In the genomic region with DNA sequence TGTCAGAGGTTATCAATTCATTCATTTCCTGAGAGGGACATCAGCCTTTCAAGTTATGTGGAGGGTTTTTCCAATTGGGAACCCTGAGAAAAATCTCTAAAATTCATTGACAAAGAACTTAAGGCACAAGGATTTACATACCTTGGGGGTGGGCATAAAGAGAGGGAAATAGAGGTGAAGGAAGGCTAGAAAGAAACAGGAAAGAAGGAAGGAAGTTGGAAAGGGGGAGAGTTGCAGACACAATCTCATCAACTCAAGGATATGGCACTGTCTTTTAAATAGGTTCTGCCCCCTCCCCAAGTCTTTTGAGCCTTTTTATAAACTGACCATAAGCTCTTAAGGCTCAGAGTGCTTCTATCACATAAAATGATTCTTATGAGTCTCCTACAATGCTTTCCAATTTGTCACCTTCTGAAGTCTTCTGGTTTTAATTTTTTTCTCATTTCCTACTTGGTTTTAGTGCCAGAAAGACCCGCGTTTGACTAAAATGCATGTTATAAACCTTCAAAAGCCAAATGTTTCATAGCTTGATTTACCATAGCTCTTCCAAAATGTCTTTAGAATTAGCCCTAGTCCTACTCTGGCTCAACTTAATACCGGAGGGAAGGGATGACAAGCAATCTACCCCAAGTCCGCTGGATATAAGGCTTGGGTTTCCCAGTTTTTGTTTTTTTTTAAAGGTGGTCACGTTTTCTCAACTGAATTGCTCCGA, we compare ENCODE assay signal across 14 mouse cellular contexts. TPM values are rescaled to one million over a fixed set of nuclear protein-coding genes. Genes with fewer than 3 reads are reported as not detected.
A peak's percentile ranks its signal among the peaks of the same experiment; 100 is the strongest.
DNase-seq lines count a peak whose midpoint lies in the region; ATAC-seq and TF ChIP-seq lines count a peak whose summit lies in the region.
"Had no signal": no experiment of that assay in that cellular context is flagged by ENCODE, and none has a peak within 500 bp of the region (broad histone marks: within the 10 kb centered on the region; RNA-seq: fewer than 3 reads in every experiment).

No protein-coding gene starts in this region.

- no peaks in the 10 kb centered on the region for H3K36me3 ChIP-seq in forebrain, postnatal 0 days (ENCODE audit: insufficient read depth)
- H3K36me3 ChIP-seq in forebrain, embryonic 13.5 days (ENCODE audit: poor library complexity, severe bottlenecking): no peaks in the 10 kb centered on the region
- no peaks in the 10 kb centered on the region for H3K36me3 ChIP-seq in liver, embryonic 11.5 days (ENCODE audit: control insufficient read depth, insufficient read depth, low read length)
- no peaks in the 10 kb centered on the region for H3K36me3 ChIP-seq in embryonic facial prominence, embryonic 11.5 days (replicated peaks; ENCODE audit: control insufficient read depth, insufficient read depth, low read depth, low read length)
- no peaks in the 10 kb centered on the region for H3K36me3 ChIP-seq in liver, embryonic 16.5 days (ENCODE audit: control insufficient read depth, insufficient read depth)
- no peaks in the 10 kb centered on the region for H3K36me3 ChIP-seq in lung, postnatal 0 days (ENCODE audit: insufficient read depth, low read length)

- H3K9me3 ChIP-seq in forebrain, postnatal 0 days (ENCODE audit: low read length): no peaks in the 10 kb centered on the region
- no peaks in the 10 kb centered on the region for H3K9me3 ChIP-seq in forebrain, embryonic 13.5 days (replicated peaks)
- H3K9me3 ChIP-seq in liver, embryonic 11.5 days (ENCODE audit: control insufficient read depth, low read length): no peaks in the 10 kb centered on the region
- no peaks in the 10 kb centered on the region for H3K9me3 ChIP-seq in embryonic facial prominence, embryonic 11.5 days (replicated peaks; ENCODE audit: control insufficient read depth, low read length)
- H3K9me3 ChIP-seq in liver, embryonic 16.5 days (replicated peaks; ENCODE audit: control insufficient read depth, low read length): no peaks in the 10 kb centered on the region
- H3K9me3 ChIP-seq in lung, postnatal 0 days (ENCODE audit: low read length): no peaks in the 10 kb centered on the region

- WGBS in forebrain, postnatal 0 days: 24% methylated on average over 6 of the region's 6 CpGs
- 22% methylated on average over 6 of the region's 6 CpGs for WGBS in forebrain, embryonic 13.5 days
- 10% methylated on average over 6 of the region's 6 CpGs for WGBS in liver, embryonic 11.5 days
- WGBS in embryonic facial prominence, embryonic 11.5 days: under 1% methylated on average over 6 of the region's 6 CpGs
- WGBS in liver, embryonic 16.5 days (ENCODE audit: insufficient replicate concordance): 13% methylated on average over 6 of the region's 6 CpGs
- WGBS in lung, postnatal 0 days: 10% methylated on average over 6 of the region's 6 CpGs

- no peak for TF ChIP-seq CTCF in forebrain, postnatal 0 days (IDR thresholded peaks at IDR 0.05; ENCODE audit: low read depth)
- TF ChIP-seq CTCF in lung, postnatal 0 days (IDR thresholded peaks at IDR 0.05): no peak

- peak; percentile 35 for DNase-seq in forebrain, postnatal 0 days
- DNase-seq in liver, embryonic 11.5 days (ENCODE audit: low spot score): no peak
- DNase-seq in liver: no peak
- DNase-seq in embryonic facial prominence, embryonic 11.5 days (ENCODE audit: low spot score): no peak
- no peak for DNase-seq in lung, postnatal 0 days (ENCODE audit: low spot score)
- no peak for DNase-seq in frontal cortex, postnatal 14 days (ENCODE audit: low spot score in 2 of 2)
- DNase-seq: adrenal gland, postnatal 25 days; lung, adult 2 months; spleen, adult 18-20 months had no signal

- no peak overlapping the region for H3K4me3 ChIP-seq in forebrain, postnatal 0 days (ENCODE audit: low read depth, low read length)
- no peak overlapping the region for H3K4me3 ChIP-seq in forebrain, embryonic 13.5 days
- peak overlapping the region; percentile 60; the same call in 1 of the 2 replicates for H3K4me3 ChIP-seq in liver, embryonic 11.5 days (ENCODE audit: low read depth, low read length)
- H3K4me3 ChIP-seq in embryonic facial prominence, embryonic 11.5 days (ENCODE audit: low read depth, low read length): no peak overlapping the region
- peak overlapping the region; percentile 36 for H3K4me3 ChIP-seq in liver, embryonic 16.5 days (ENCODE audit: low read depth, low read length)
- H3K4me3 ChIP-seq in lung, postnatal 0 days (ENCODE audit: low read depth, low read length): no peak overlapping the region

- H3K4me1 ChIP-seq in forebrain, postnatal 0 days (ENCODE audit: insufficient read depth): no peaks in the 10 kb centered on the region
- H3K4me1 ChIP-seq in forebrain, embryonic 13.5 days: peaks cover 32% of the 10 kb centered on the region
- H3K4me1 ChIP-seq in liver, embryonic 11.5 days (replicated peaks; ENCODE audit: control insufficient read depth, insufficient read depth, low read length): peaks cover 16% of the 10 kb centered on the region
- H3K4me1 ChIP-seq in embryonic facial prominence, embryonic 11.5 days (ENCODE audit: control insufficient read depth, insufficient read depth, low read length): no peaks in the 10 kb centered on the region
- peaks cover 11% of the 10 kb centered on the region for H3K4me1 ChIP-seq in liver, embryonic 16.5 days (ENCODE audit: control insufficient read depth, low read depth, low read length)
- H3K4me1 ChIP-seq in lung, postnatal 0 days (ENCODE audit: insufficient read depth, low read depth, low read length): no peaks in the 10 kb centered on the region

- H3K4me2 ChIP-seq in forebrain, postnatal 0 days (ENCODE audit: low read depth): no peak overlapping the region
- H3K4me2 ChIP-seq in forebrain, embryonic 13.5 days: no peak overlapping the region
- peak overlapping the region; percentile 81 for H3K4me2 ChIP-seq in liver, embryonic 11.5 days
- peak overlapping the region; percentile 57; the same call in 1 of the 2 replicates for H3K4me2 ChIP-seq in embryonic facial prominence, embryonic 11.5 days (ENCODE audit: low read depth, low read length)
- peak overlapping the region; percentile 58 for H3K4me2 ChIP-seq in liver, embryonic 16.5 days (ENCODE audit: low read depth, low read length)
- H3K4me2 ChIP-seq in lung, postnatal 0 days (replicated peaks; ENCODE audit: low read depth, low read length): no peak overlapping the region

- no peak for TF ChIP-seq EP300 in lung, postnatal 0 days (IDR thresholded peaks at IDR 0.05)

- peaks cover 41% of the 10 kb centered on the region for H3K27me3 ChIP-seq in forebrain, postnatal 0 days (ENCODE audit: insufficient read depth, low read length)
- peaks cover 19% of the 10 kb centered on the region for H3K27me3 ChIP-seq in forebrain, embryonic 13.5 days
- no peaks in the 10 kb centered on the region for H3K27me3 ChIP-seq in liver, embryonic 11.5 days (replicated peaks; ENCODE audit: control insufficient read depth, insufficient read depth, low read length)
- H3K27me3 ChIP-seq in embryonic facial prominence, embryonic 11.5 days (ENCODE audit: control insufficient read depth, insufficient read depth, low read length): no peaks in the 10 kb centered on the region
- H3K27me3 ChIP-seq in liver, embryonic 16.5 days (ENCODE audit: control insufficient read depth, insufficient read depth, low read depth, low read length): no peaks in the 10 kb centered on the region
- H3K27me3 ChIP-seq in lung, postnatal 0 days (replicated peaks; ENCODE audit: insufficient read depth, low read length): peaks cover 6% of the 10 kb centered on the region; the same call in 1 of the 2 replicates

- no peak for ATAC-seq in forebrain, postnatal 0 days
- ATAC-seq in forebrain, embryonic 13.5 days: no peak
- ATAC-seq in liver, embryonic 11.5 days (replicated peaks; ENCODE audit: low FRiP score): no peak
- no peak for ATAC-seq in embryonic facial prominence, embryonic 11.5 days (replicated peaks; ENCODE audit: insufficient number of reproducible peaks, low FRiP score, low TSS enrichment, low read depth)
- no peak for ATAC-seq in liver, embryonic 16.5 days (ENCODE audit: low read depth)
- no peak for ATAC-seq in lung, postnatal 0 days

- H3K9ac ChIP-seq in forebrain, postnatal 0 days: no peak overlapping the region
- H3K9ac ChIP-seq in forebrain, embryonic 13.5 days: no peak overlapping the region
- peak overlapping the region; percentile 66; the same call in 1 of the 2 replicates for H3K9ac ChIP-seq in liver, embryonic 11.5 days (ENCODE audit: low read depth, low read length)
- H3K9ac ChIP-seq in embryonic facial prominence, embryonic 11.5 days (replicated peaks; ENCODE audit: low read length): no peak overlapping the region
- no peak overlapping the region for H3K9ac ChIP-seq in liver, embryonic 16.5 days (ENCODE audit: low read depth, low read length)
- no peak overlapping the region for H3K9ac ChIP-seq in lung, postnatal 0 days (replicated peaks; ENCODE audit: low read depth)

- no peak overlapping the region for H3K27ac ChIP-seq in forebrain, postnatal 0 days (ENCODE audit: low read depth, low read length)
- H3K27ac ChIP-seq in forebrain, embryonic 13.5 days: no peak overlapping the region
- H3K27ac ChIP-seq in liver, embryonic 11.5 days (ENCODE audit: low read depth, low read length): peak overlapping the region; percentile 23; the same call in 1 of the 2 replicates
- no peak overlapping the region for H3K27ac ChIP-seq in embryonic facial prominence, embryonic 11.5 days (replicated peaks; ENCODE audit: low read depth, low read length)
- H3K27ac ChIP-seq in liver, embryonic 16.5 days (ENCODE audit: low read length): no peak overlapping the region
- no peak overlapping the region for H3K27ac ChIP-seq in lung, postnatal 0 days (ENCODE audit: low read length)
- H3K27ac ChIP-seq: kidney, postnatal 0 days had no signal

RNA-seq across cellular contexts. Expression of a gene that starts 13.6 kb away (rescaled TPM):
- 5.7 and 9.0 TPM in 2 replicates for total RNA-seq in forebrain, postnatal 0 days (2014; rRNA removed)
- 1.2 and 2.2 TPM in 2 replicates for polyA plus RNA-seq in forebrain, postnatal 0 days (2015; fragmentation: Nextera tagmentation; extraction: Ambion mirVana)
- polyA plus RNA-seq in forebrain, embryonic 13.5 days (2015; fragmentation: Nextera tagmentation; extraction: Ambion mirVana): 7.4 and 8.7 TPM in 2 replicates
- polyA plus RNA-seq in liver, embryonic 11.5 days (2014; fragmentation: Nextera tagmentation; extraction: Ambion mirVana): 34.2 and 36.4 TPM in 2 replicates
- 13.6 and 14.7 TPM in 2 replicates for polyA plus RNA-seq in embryonic facial prominence, embryonic 11.5 days (2014; fragmentation: Nextera tagmentation; extraction: Ambion mirVana)
- 4.4 and 4.9 TPM in 2 replicates for polyA plus RNA-seq in liver, embryonic 16.5 days (2015; fragmentation: Nextera tagmentation; extraction: Ambion mirVana)
- 0.05 and 0.12 TPM in 2 replicates for polyA plus RNA-seq in lung, postnatal 0 days (2015; fragmentation: Nextera tagmentation; extraction: Ambion mirVana)
- total RNA-seq: common myeloid progenitor, adult 5-6 weeks; monocyte, adult 5-6 weeks had no signal
- polyA plus RNA-seq: lung, adult 2 months had no signal

Comparison
In these comparisons a context has a peak if more than half of its experiments do, and no peak if none do; other contexts are left out.
1. H3K4me2 ChIP-seq: peak in liver, embryonic 11.5 days (single experiment), embryonic facial prominence, embryonic 11.5 days (single experiment) and liver, embryonic 16.5 days (single experiment); none in forebrain, postnatal 0 days (single experiment), forebrain, embryonic 13.5 days (single experiment) and lung, postnatal 0 days (single experiment).
2. H3K4me3 ChIP-seq: peak in liver, embryonic 11.5 days (single experiment) and liver, embryonic 16.5 days (single experiment); none in forebrain, postnatal 0 days (single experiment), forebrain, embryonic 13.5 days (single experiment), embryonic facial prominence, embryonic 11.5 days (single experiment) and lung, postnatal 0 days (single experiment).